Mouse (Mus musculus) forebrain, embryonic 13.5 days (tissue): ENCODE measurements at regions not wholly inside any gene's neighbourhood (a gene's known extent, or its start where the extent isn't known, plus 50 kb on each side); places are given as distances from the start of the nearest gene placed in this dataset.

Source experiments
- ATAC-seq: fragments of 200-750 bp; cut with Nextera tagmentation; 2 replicates; pipeline ENCODE4 v1.8.0; 2017
- H3K27ac ChIP-seq: fragments of 300-500 bp; sonication (generic); 2 replicates; pipeline ENCODE4 v1.5.1; 2015; ENCODE audit warnings: inconsistent platforms, mild to moderate bottlenecking, moderate library complexity
- H3K27me3 ChIP-seq: fragments of 300-500 bp; sonication (generic); 2 replicates; pipeline ENCODE4 v1.6.1; 2015; ENCODE audit warnings: mild to moderate bottlenecking, inconsistent platforms
- H3K36me3 ChIP-seq: fragments of 300-500 bp; sonication (generic); 2 replicates; pipeline ENCODE4 v1.6.1; 2015; ENCODE audit warnings: mild to moderate bottlenecking, inconsistent platforms; ENCODE audit not compliant: poor library complexity, severe bottlenecking
- H3K4me1 ChIP-seq: fragments of 300-500 bp; sonication (generic); 2 replicates; pipeline ENCODE4 v1.6.1; 2015; ENCODE audit warnings: inconsistent platforms
- H3K4me2 ChIP-seq: fragments of 300-500 bp; sonication (generic); 2 replicates; pipeline ENCODE4 v1.6.1; 2015; ENCODE audit warnings: inconsistent platforms, mild to moderate bottlenecking, moderate library complexity
- H3K4me3 ChIP-seq: fragments of 300-500 bp; sonication (generic); 2 replicates; pipeline ENCODE4 v1.5.1; 2015; ENCODE audit warnings: mild to moderate bottlenecking, inconsistent platforms
- H3K9ac ChIP-seq: fragments of 300-500 bp; sonication (generic); 2 replicates; pipeline ENCODE4 v1.6.1; 2015; ENCODE audit warnings: mild to moderate bottlenecking, inconsistent platforms
- H3K9me3 ChIP-seq: fragments of 300-500 bp; sonication (generic); replicated peaks from 2 replicates; pipeline ENCODE4 v1.6.1; 2016; ENCODE audit warnings: inconsistent platforms
- WGBS: fragments of 180-500 bp; shearing (Covaris S2); methylation state at CpG from one replicate; pipeline ENCODE4 v1.1.7; 2015; 5-methylcytosine and 5-hydroxymethylcytosine counted together

GRCm38 (mm10) chr16:73835715-73836440, 575.7 kb downstream of the Robo2 start:
- Histone ChIP-seq H3K4me1 (no peaks in the 10 kb centered on the region), H3K9me3 (no peaks in the 10 kb centered on the region), H3K27me3 (no peaks in the 10 kb centered on the region), H3K4me3 (no peak overlapping the region), H3K36me3 (no peaks in the 10 kb centered on the region), H3K4me2 (no peak overlapping the region), H3K27ac (no peak overlapping the region), H3K9ac (no peak overlapping the region)
- WGBS, result 91% methylated on average over 17 of the region's 19 CpGs
- ATAC-seq, result no peak

- no peak overlapping the region for H3K27ac ChIP-seq
- no peaks in the 10 kb centered on the region for H3K4me1 ChIP-seq
- H3K9ac ChIP-seq, result no peak overlapping the region
- no peak overlapping the region for H3K4me3 ChIP-seq
- no peak overlapping the region for H3K4me2 ChIP-seq
- H3K9me3 ChIP-seq, result no peaks in the 10 kb centered on the region
- H3K36me3 ChIP-seq, result no peaks in the 10 kb centered on the region
- no peaks in the 10 kb centered on the region for H3K27me3 ChIP-seq
- ATAC-seq, result no peak
- 80% methylated on average over 10 of the region's 10 CpGs for WGBS
These were observed 590.0 kb downstream of the Robo2 start for GRCm38 (mm10) chr16:73821387-73822338.

GRCm38 (mm10) chr16:73804572-73804971, 607.1 kb downstream of the Robo2 start:
- H3K4me2 ChIP-seq, result no peak overlapping the region
- no peak overlapping the region for H3K9ac ChIP-seq
- H3K36me3 ChIP-seq, result no peaks in the 10 kb centered on the region
- H3K27ac ChIP-seq, result no peak overlapping the region
- H3K27me3 ChIP-seq, result no peaks in the 10 kb centered on the region
- ATAC-seq, result no peak
- H3K4me1 ChIP-seq, result no peaks in the 10 kb centered on the region
- H3K9me3 ChIP-seq, result no peaks in the 10 kb centered on the region
- 89% methylated on average over 3 of the region's 3 CpGs for WGBS
- H3K4me3 ChIP-seq, result no peak overlapping the region

- Histone ChIP-seq H3K27me3 (no peaks in the 10 kb centered on the region), H3K27ac (no peak overlapping the region), H3K4me1 (no peaks in the 10 kb centered on the region), H3K9me3 (no peaks in the 10 kb centered on the region), H3K36me3 (no peaks in the 10 kb centered on the region), H3K4me2 (no peak overlapping the region), H3K4me3 (no peak overlapping the region), H3K9ac (no peak overlapping the region)
- WGBS, result 90% methylated on average over 6 of the region's 6 CpGs
- no peak for ATAC-seq
These were observed 615.0 kb downstream of the Robo2 start for GRCm38 (mm10) chr16:73796528-73797171.

GRCm38 (mm10) chr16:73785074-73785438, 626.6 kb downstream of the Robo2 start:
- ATAC-seq, result no peak
- Histone ChIP-seq H3K27ac (no peak overlapping the region), H3K36me3 (no peaks in the 10 kb centered on the region), H3K9ac (no peak overlapping the region), H3K4me2 (no peak overlapping the region), H3K4me1 (no peaks in the 10 kb centered on the region), H3K4me3 (no peak overlapping the region), H3K27me3 (no peaks in the 10 kb centered on the region), H3K9me3 (no peaks in the 10 kb centered on the region)
- 86% methylated on average over 2 of the region's 2 CpGs for WGBS

- Histone ChIP-seq H3K4me3 (no peak overlapping the region), H3K4me1 (no peaks in the 10 kb centered on the region), H3K27ac (no peak overlapping the region), H3K9me3 (no peaks in the 10 kb centered on the region), H3K36me3 (no peaks in the 10 kb centered on the region), H3K9ac (no peak overlapping the region), H3K4me2 (no peak overlapping the region), H3K27me3 (no peaks in the 10 kb centered on the region)
- WGBS, result 80% methylated on average over 10 of the region's 10 CpGs
- ATAC-seq, result 0 out of 2 replicates have a peak, but pooled peaks have one; percentile 36
These were observed 627.1 kb downstream of the Robo2 start for GRCm38 (mm10) chr16:73784296-73785073.

GRCm38 (mm10) chr16:73772454-73772853, 639.2 kb downstream of the Robo2 start:
- no peak for ATAC-seq
- no peaks in the 10 kb centered on the region for H3K36me3 ChIP-seq
- no peaks in the 10 kb centered on the region for H3K27me3 ChIP-seq
- 85% methylated on average over 5 of the region's 5 CpGs for WGBS
- no peak overlapping the region for H3K27ac ChIP-seq
- no peak overlapping the region for H3K4me3 ChIP-seq
- H3K4me1 ChIP-seq, result no peaks in the 10 kb centered on the region
- no peaks in the 10 kb centered on the region for H3K9me3 ChIP-seq
- H3K9ac ChIP-seq, result no peak overlapping the region
- H3K4me2 ChIP-seq, result no peak overlapping the region

GRCm38 (mm10) chr16:73770440-73770856, 641.2 kb downstream of the Robo2 start:
- WGBS, result 53% methylated on average over 5 of the region's 5 CpGs
- Histone ChIP-seq H3K27ac (no peak overlapping the region), H3K4me1 (no peaks in the 10 kb centered on the region), H3K27me3 (no peaks in the 10 kb centered on the region), H3K36me3 (no peaks in the 10 kb centered on the region), H3K9ac (no peak overlapping the region), H3K4me3 (no peak overlapping the region), H3K9me3 (no peaks in the 10 kb centered on the region), H3K4me2 (no peak overlapping the region)
- ATAC-seq, result 0 out of 2 replicates have a peak, but pooled peaks have one; percentile 41

- Histone ChIP-seq H3K27me3 (no peaks in the 10 kb centered on the region), H3K4me1 (no peaks in the 10 kb centered on the region), H3K9ac (no peak overlapping the region), H3K9me3 (no peaks in the 10 kb centered on the region), H3K4me2 (no peak overlapping the region), H3K27ac (no peak overlapping the region), H3K36me3 (no peaks in the 10 kb centered on the region), H3K4me3 (no peak overlapping the region)
- ATAC-seq, result no peak
- 85% methylated on average over 5 of the region's 5 CpGs for WGBS
These were observed 641.9 kb downstream of the Robo2 start for GRCm38 (mm10) chr16:73769729-73770128.

- no peak overlapping the region for H3K4me2 ChIP-seq
- no peak overlapping the region for H3K27ac ChIP-seq
- H3K4me1 ChIP-seq, result no peaks in the 10 kb centered on the region
- ATAC-seq, result no peak
- no peak overlapping the region for H3K4me3 ChIP-seq
- H3K36me3 ChIP-seq, result no peaks in the 10 kb centered on the region
- H3K9ac ChIP-seq, result no peak overlapping the region
- H3K27me3 ChIP-seq, result no peaks in the 10 kb centered on the region
- 87% methylated on average over 2 of the region's 2 CpGs for WGBS
- H3K9me3 ChIP-seq, result no peaks in the 10 kb centered on the region
These were observed 642.9 kb downstream of the Robo2 start for GRCm38 (mm10) chr16:73768706-73769105.

- H3K27ac ChIP-seq, result no peak overlapping the region
- no peaks in the 10 kb centered on the region for H3K36me3 ChIP-seq
- H3K9me3 ChIP-seq, result no peaks in the 10 kb centered on the region
- no peak overlapping the region for H3K4me2 ChIP-seq
- ATAC-seq, result no peak
- 0 out of 2 replicates have a peak, but pooled peaks cover 6% of the 10 kb centered on the region for H3K4me1 ChIP-seq
- no peaks in the 10 kb centered on the region for H3K27me3 ChIP-seq
- 87% methylated on average over 3 of the region's 3 CpGs for WGBS
- no peak overlapping the region for H3K9ac ChIP-seq
- H3K4me3 ChIP-seq, result no peak overlapping the region
These were observed 646.4 kb downstream of the Robo2 start for GRCm38 (mm10) chr16:73765184-73765583.
